Mouse (Mus musculus) ovary, postnatal 36 days (tissue): ENCODE measurements around the gene Gcnt2.
A peak's percentile ranks its signal among the peaks of the same experiment; 100 is the strongest.

Experiments
- DNase-seq: peaks from one replicate; pipeline ENCODE4 v3.0.0; 2022; ENCODE audit warnings: low spot score, mixed read lengths

The Gcnt2 gene

GRCm38 (mm10) chr13:40859652-40860399 lies at the start of gene Gcnt2:
TSS of gene Gcnt2 (plus strand) at chr13:40859754.
- DNase-seq: no peak

- DNase-seq: no peak
Observed at GRCm38 (mm10) chr13:40820617-40821016, 38.9 kb upstream of the Gcnt2 start.

GRCm38 (mm10) chr13:40821911-40822310 lies 37.6 kb upstream of the Gcnt2 start:
- no peak for DNase-seq

GRCm38 (mm10) chr13:40841146-40841787 lies 18.3 kb upstream of the Gcnt2 start:
- no peak for DNase-seq

- DNase-seq: no peak
Observed at GRCm38 (mm10) chr13:40842141-40842540, 17.4 kb upstream of the Gcnt2 start.

GRCm38 (mm10) chr13:40843418-40844067 lies 16.0 kb upstream of the Gcnt2 start:
- DNase-seq: peak; percentile 49

- DNase-seq: no peak
Observed at GRCm38 (mm10) chr13:40844144-40844543, 15.4 kb upstream of the Gcnt2 start.

- no peak for DNase-seq
Observed at GRCm38 (mm10) chr13:40845951-40846350, 13.6 kb upstream of the Gcnt2 start.

GRCm38 (mm10) chr13:40846375-40846774 lies 13.2 kb upstream of the Gcnt2 start:
- DNase-seq: no peak

GRCm38 (mm10) chr13:40847898-40848297 lies 11.7 kb upstream of the Gcnt2 start:
- no peak for DNase-seq

GRCm38 (mm10) chr13:40850686-40851085 lies 8.9 kb upstream of the Gcnt2 start:
- no peak for DNase-seq

- no peak for DNase-seq
Observed at GRCm38 (mm10) chr13:40851281-40851680, 8.3 kb upstream of the Gcnt2 start.

- DNase-seq: no peak
Observed at GRCm38 (mm10) chr13:40851961-40852360, 7.6 kb upstream of the Gcnt2 start.

GRCm38 (mm10) chr13:40852791-40853190 lies 6.8 kb upstream of the Gcnt2 start:
- no peak for DNase-seq

- no peak for DNase-seq
Observed at GRCm38 (mm10) chr13:40853842-40854241, 5.7 kb upstream of the Gcnt2 start.

- peak; percentile 16 for DNase-seq
Observed at GRCm38 (mm10) chr13:40854451-40855058, 5.0 kb upstream of the Gcnt2 start.

GRCm38 (mm10) chr13:40855266-40855665 lies 4.3 kb upstream of the Gcnt2 start:
- DNase-seq: no peak

- no peak for DNase-seq
Observed at GRCm38 (mm10) chr13:40856786-40857185, 2.8 kb upstream of the Gcnt2 start.

- no peak for DNase-seq
Observed at GRCm38 (mm10) chr13:40857281-40857818, 2.2 kb upstream of the Gcnt2 start.

GRCm38 (mm10) chr13:40859225-40859624 lies 329 bp upstream of the Gcnt2 start:
- DNase-seq: no peak

- no peak for DNase-seq
Observed at GRCm38 (mm10) chr13:40863006-40863405, 3.5 kb downstream of the Gcnt2 start.

GRCm38 (mm10) chr13:40868844-40869587 lies 9.5 kb downstream of the Gcnt2 start:
- DNase-seq: peak; percentile 33
